Mouse (Mus musculus) myocyte (in vitro differentiated cells): ENCODE results near the gene Gm5741.

ENCODE experiments used
- MYOD1 ChIP-seq, 3 experiments: IDR thresholded peaks; one replicate each; pipeline ENCODE4 v1.6.1; 2011; ENCODE audit warnings: control low read depth in 2 of 3, low read depth in 2 of 3, mild to moderate bottlenecking in 2 of 3, moderate library complexity in 1 of 3; ENCODE audit not compliant: insufficient read length in 2 of 3, control insufficient read depth in 1 of 3
- MYOG ChIP-seq, 3 experiments: IDR thresholded peaks; one replicate each; pipeline ENCODE4 v1.6.1; 2011; ENCODE audit warnings: control low read depth in 2 of 3, low read depth in 2 of 3, mild to moderate bottlenecking in 2 of 3; ENCODE audit not compliant: insufficient read length in 2 of 3, control insufficient read depth in 1 of 3, insufficient read depth in 1 of 3
- POLR2A ChIP-seq: IDR thresholded peaks from one replicate; pipeline ENCODE4 v1.6.1; 2011; ENCODE audit warnings: low read depth, mild to moderate bottlenecking, control low read depth, moderate library complexity; ENCODE audit not compliant: insufficient read length
- POLR2AphosphoS2 ChIP-seq: IDR thresholded peaks from one replicate; pipeline ENCODE4 v1.6.1; 2011; ENCODE audit warnings: low read depth, control low read depth; ENCODE audit not compliant: insufficient read length

GRCm38 (mm10) chr8:85084633-85085032 lies 16.9 kb upstream of the Gm5741 start:
- no peak for TF ChIP-seq POLR2AphosphoS2
- no peak for TF ChIP-seq MYOD1 (IDR thresholded peaks at IDR 0.05; ENCODE audit: control insufficient read depth in 1 of 3, insufficient read length in 2 of 3, low read depth in 2 of 3)
- no peak for TF ChIP-seq POLR2A
- TF ChIP-seq MYOG (IDR thresholded peaks at IDR 0.05; ENCODE audit: control insufficient read depth in 1 of 3, insufficient read depth in 1 of 3, insufficient read length in 2 of 3, low read depth in 2 of 3): no peak
